Mouse (Mus musculus) NIH3T3 (cell line): ENCODE measurements around the gene 1110059E24Rik.
A peak's percentile ranks its signal among the peaks of the same experiment; 100 is the strongest.
"Not testable (repeated sequence)": the region's sequence is repeated elsewhere in the genome, so short reads cannot be mapped to it uniquely, and the experiment has no call there.

Experiments
- DNase-seq: peaks from one replicate; pipeline ENCODE4 v3.0.0-alpha.2; 2012; ENCODE audit warnings: low read depth

Gene 1110059E24Rik

GRCm38 (mm10) chr19:21652285-21653171, at the start of gene 1110059E24Rik:
1110059E24Rik (minus strand) TSS chr19:21652976.
- DNase-seq = peak; percentile 98

GRCm38 (mm10) chr19:21680986-21681385, 28.2 kb upstream of the 1110059E24Rik start:
- no peak for DNase-seq

GRCm38 (mm10) chr19:21680091-21680490, 27.3 kb upstream of the 1110059E24Rik start:
- DNase-seq = no peak

- DNase-seq = no peak
Observed at GRCm38 (mm10) chr19:21674354-21675096, 21.7 kb upstream of the 1110059E24Rik start.

- no peak for DNase-seq
Observed at GRCm38 (mm10) chr19:21669650-21670049, 16.9 kb upstream of the 1110059E24Rik start.

GRCm38 (mm10) chr19:21663756-21664456, 11.1 kb upstream of the 1110059E24Rik start:
- peak; percentile 64 for DNase-seq

- DNase-seq = no peak
Observed at GRCm38 (mm10) chr19:21660734-21661133, 8.0 kb upstream of the 1110059E24Rik start.

- DNase-seq = no peak
Observed at GRCm38 (mm10) chr19:21654788-21655187, 2.0 kb upstream of the 1110059E24Rik start.

- peak; percentile 73 for DNase-seq
Observed at GRCm38 (mm10) chr19:21653172-21653981, 601 bp upstream of the 1110059E24Rik start, which contains the start of gene Abhd17b. Abhd17b (plus strand) TSS chr19:21653185.

- no peak for DNase-seq
Observed at GRCm38 (mm10) chr19:21651664-21652063, 1.1 kb downstream of the 1110059E24Rik start.

- DNase-seq = no peak
Observed at GRCm38 (mm10) chr19:21646142-21646541, 6.6 kb downstream of the 1110059E24Rik start.

- DNase-seq = no peak
Observed at GRCm38 (mm10) chr19:21645301-21645700, 7.5 kb downstream of the 1110059E24Rik start.

- peak; percentile 35 for DNase-seq
Observed at GRCm38 (mm10) chr19:21643935-21644334, 8.8 kb downstream of the 1110059E24Rik start.

- DNase-seq = no peak
Observed at GRCm38 (mm10) chr19:21637672-21638071, 15.1 kb downstream of the 1110059E24Rik start.

GRCm38 (mm10) chr19:21636907-21637306, 15.9 kb downstream of the 1110059E24Rik start:
- DNase-seq = no peak

GRCm38 (mm10) chr19:21635406-21635805, 17.4 kb downstream of the 1110059E24Rik start:
- DNase-seq = no peak

GRCm38 (mm10) chr19:21630656-21631331, 22.0 kb downstream of the 1110059E24Rik start:
- no peak for DNase-seq

- DNase-seq = no peak
Observed at GRCm38 (mm10) chr19:21629501-21629900, 23.3 kb downstream of the 1110059E24Rik start.

- DNase-seq = no peak
Observed at GRCm38 (mm10) chr19:21629030-21629429, 23.7 kb downstream of the 1110059E24Rik start.

GRCm38 (mm10) chr19:21628440-21628839, 24.3 kb downstream of the 1110059E24Rik start:
- not testable (repeated sequence) for DNase-seq
